Mouse (Mus musculus) hindbrain, embryonic 15.5 days (tissue): ENCODE data around the gene Mdm1. TPM values are rescaled to one million over a fixed set of nuclear protein-coding genes. Genes with fewer than 3 reads are reported as not detected.
"Not testable (repeated sequence)": the region's sequence is repeated elsewhere in the genome, so short reads cannot be mapped to it uniquely, and the experiment has no call there.

Source experiments
- ATAC-seq: fragments of 200-750 bp; cut with Nextera tagmentation; 2 replicates; pipeline ENCODE4 v1.8.0; 2017; ENCODE audit warnings: low read depth, moderate number of reproducible peaks, moderate TSS enrichment; ENCODE audit not compliant: low FRiP score
- H3K27ac ChIP-seq: fragments of 300-500 bp; sonication (generic); replicated peaks from 2 replicates; pipeline ENCODE4 v1.5.1; 2015; ENCODE audit warnings: mild to moderate bottlenecking, inconsistent platforms
- H3K27me3 ChIP-seq: fragments of 300-500 bp; sonication (generic); 2 replicates; pipeline ENCODE4 v1.6.1; 2015; ENCODE audit warnings: control low read depth, inconsistent platforms
- H3K36me3 ChIP-seq: fragments of 300-500 bp; sonication (generic); 2 replicates; pipeline ENCODE4 v1.6.1; 2015; ENCODE audit warnings: control low read depth, inconsistent platforms
- H3K4me1 ChIP-seq: fragments of 300-500 bp; sonication (generic); replicated peaks from 2 replicates; pipeline ENCODE4 v1.6.1; 2015; ENCODE audit warnings: control low read depth, inconsistent platforms
- H3K4me2 ChIP-seq: fragments of 300-500 bp; sonication (generic); 2 replicates; pipeline ENCODE4 v1.6.1; 2015; ENCODE audit warnings: moderate library complexity, mild to moderate bottlenecking, inconsistent platforms
- H3K4me3 ChIP-seq: fragments of 300-500 bp; sonication (generic); 2 replicates; pipeline ENCODE4 v1.5.1; 2015; ENCODE audit warnings: mild to moderate bottlenecking, inconsistent platforms
- H3K9ac ChIP-seq: fragments of 300-500 bp; sonication (generic); 2 replicates; pipeline ENCODE4 v1.6.1; 2015; ENCODE audit warnings: inconsistent platforms
- H3K9me3 ChIP-seq: fragments of 300-500 bp; sonication (generic); 2 replicates; pipeline ENCODE4 v1.6.1; 2016; ENCODE audit warnings: control low read depth, inconsistent platforms
- WGBS: fragments of 180-500 bp; shearing (Covaris S2); methylation state at CpG from one replicate; pipeline ENCODE4 v1.1.7; 2015; 5-methylcytosine and 5-hydroxymethylcytosine counted together
- polyA plus RNA-seq: library from polyadenylated mRNA; unstranded; fragments of >200 nt; fragmentation: Nextera tagmentation; extraction: Ambion mirVana; gene quantifications from 2 replicates; pipeline ENCODE4 v1.2.1, GENCODE M21; 2015

Gene Mdm1
- polyA plus RNA-seq, 1 experiment from 2014 or later: 26.1 TPM

GRCm38 (mm10) chr10:118172416-118172815, 30.8 kb downstream of the Mdm1 start:
- H3K9ac ChIP-seq: no peak overlapping the region

GRCm38 (mm10) chr10:118172876-118173275, 31.3 kb downstream of the Mdm1 start:
- peaks cover 2% of the 10 kb centered on the region; the same call in 1 of the 2 replicates for H3K36me3 ChIP-seq
- H3K4me3 ChIP-seq: no peak overlapping the region
- 94% methylated on average over 3 of the region's 3 CpGs for WGBS
- no peak overlapping the region for H3K4me2 ChIP-seq
- no peak for ATAC-seq
- H3K4me1 ChIP-seq: no peaks in the 10 kb centered on the region
- no peak overlapping the region for H3K27ac ChIP-seq
- H3K9ac ChIP-seq: no peak overlapping the region
- H3K27me3 ChIP-seq: no peaks in the 10 kb centered on the region
- H3K9me3 ChIP-seq: no peaks in the 10 kb centered on the region

More at GRCm38 (mm10) chr10:118172416-118172815, 30.8 kb downstream of the Mdm1 start:
- no peak for ATAC-seq
- H3K4me1 ChIP-seq: no peaks in the 10 kb centered on the region
- WGBS: 72% methylated on average over 8 of the region's 8 CpGs
- peaks cover 2% of the 10 kb centered on the region; the same call in 1 of the 2 replicates for H3K36me3 ChIP-seq
- H3K27me3 ChIP-seq: no peaks in the 10 kb centered on the region
- no peak overlapping the region for H3K4me2 ChIP-seq
- no peak overlapping the region for H3K4me3 ChIP-seq
- no peaks in the 10 kb centered on the region for H3K9me3 ChIP-seq
- H3K27ac ChIP-seq: no peak overlapping the region

DNA sequence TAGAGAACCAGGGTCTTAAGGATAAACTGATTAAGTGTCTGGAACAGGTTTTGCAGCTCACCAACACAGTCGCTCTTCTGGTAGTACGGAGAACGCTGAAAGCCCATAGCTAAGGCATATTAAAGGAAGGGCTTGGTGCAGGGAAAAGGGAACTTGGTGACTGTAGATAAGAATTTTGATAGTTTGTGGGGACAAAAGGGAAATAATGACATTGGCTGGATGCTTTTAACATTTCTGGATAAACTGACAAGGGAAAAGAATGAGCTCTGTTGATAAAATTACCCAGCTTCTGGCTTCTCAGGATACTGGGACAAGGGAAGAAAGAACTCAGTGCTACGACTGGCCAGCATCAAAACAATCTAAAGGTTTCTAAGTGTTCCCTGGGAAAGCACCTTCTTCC, 33.9 kb downstream of the Mdm1 start:
- H3K4me2 ChIP-seq, H3K9me3 ChIP-seq, H3K27ac ChIP-seq, H3K4me3 ChIP-seq, ATAC-seq, H3K36me3 ChIP-seq, H3K27me3 ChIP-seq, H3K4me1 ChIP-seq, H3K9ac ChIP-seq: not testable (repeated sequence)
- 95% methylated on average over 4 of the region's 4 CpGs for WGBS

GRCm38 (mm10) chr10:118178735-118179151, 37.1 kb downstream of the Mdm1 start:
- H3K4me3 ChIP-seq: no peak overlapping the region
- H3K9me3 ChIP-seq: no peaks in the 10 kb centered on the region
- H3K4me1 ChIP-seq: no peaks in the 10 kb centered on the region
- H3K36me3 ChIP-seq: no peaks in the 10 kb centered on the region
- no peaks in the 10 kb centered on the region for H3K27me3 ChIP-seq
- ATAC-seq: no peak
- 89% methylated on average over 10 of the region's 10 CpGs for WGBS
- H3K27ac ChIP-seq: no peak overlapping the region
- H3K4me2 ChIP-seq: no peak overlapping the region
- no peak overlapping the region for H3K9ac ChIP-seq

GRCm38 (mm10) chr10:118179265-118179664, 37.7 kb downstream of the Mdm1 start:
- Histone ChIP-seq H3K36me3 (no peaks in the 10 kb centered on the region), H3K27me3 (no peaks in the 10 kb centered on the region), H3K4me2 (no peak overlapping the region), H3K9me3 (no peaks in the 10 kb centered on the region), H3K4me3 (no peak overlapping the region), H3K9ac (no peak overlapping the region), H3K27ac (no peak overlapping the region), H3K4me1 (no peaks in the 10 kb centered on the region)
- 94% methylated on average over 11 of the region's 11 CpGs for WGBS
- no peak for ATAC-seq

GRCm38 (mm10) chr10:118195150-118195549, 53.5 kb downstream of the Mdm1 start:
- 30% methylated on average over 3 of the region's 3 CpGs for WGBS
- not testable (repeated sequence) for H3K9ac ChIP-seq, ATAC-seq, H3K4me1 ChIP-seq, H3K36me3 ChIP-seq, H3K27me3 ChIP-seq, H3K27ac ChIP-seq, H3K9me3 ChIP-seq, H3K4me2 ChIP-seq, H3K4me3 ChIP-seq

DNA sequence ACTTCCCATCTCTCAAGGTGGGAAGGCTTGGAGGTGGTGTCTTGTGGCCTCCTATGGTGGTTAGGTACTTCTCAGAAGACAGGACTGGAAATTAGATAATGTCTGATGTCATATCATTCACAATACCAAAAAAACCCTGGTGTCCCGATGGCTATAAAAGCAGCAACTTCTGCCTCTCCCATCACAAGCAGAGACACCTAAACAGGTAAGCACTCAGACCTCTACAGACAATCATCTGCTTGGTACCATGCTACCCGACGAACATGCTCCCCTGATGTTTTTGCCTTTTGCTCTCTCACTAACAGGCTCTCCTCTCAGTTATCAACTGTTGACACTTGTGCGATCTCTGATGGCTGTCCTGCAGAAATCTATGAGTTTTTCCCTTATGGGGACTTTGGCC, 63.0 kb downstream of the Mdm1 start, which contains the start of gene Il22:
TSS of gene Il22 (plus strand) at position 301 of the 400 bp plus-strand sequence.
- Histone ChIP-seq H3K4me1 (no peaks in the 10 kb centered on the region), H3K27ac (no peak within 1 kb of the TSS), H3K9ac (no peak within 1 kb of the TSS), H3K4me2 (no peak within 1 kb of the TSS), H3K4me3 (no peak within 1 kb of the TSS), H3K36me3 (no peaks in the 10 kb centered on the region), H3K27me3 (no peaks in the 10 kb centered on the region), H3K9me3 (no peaks in the 10 kb centered on the region)
- WGBS: 96% methylated on average over 4 of the region's 4 CpGs
- ATAC-seq: no peak

DNA sequence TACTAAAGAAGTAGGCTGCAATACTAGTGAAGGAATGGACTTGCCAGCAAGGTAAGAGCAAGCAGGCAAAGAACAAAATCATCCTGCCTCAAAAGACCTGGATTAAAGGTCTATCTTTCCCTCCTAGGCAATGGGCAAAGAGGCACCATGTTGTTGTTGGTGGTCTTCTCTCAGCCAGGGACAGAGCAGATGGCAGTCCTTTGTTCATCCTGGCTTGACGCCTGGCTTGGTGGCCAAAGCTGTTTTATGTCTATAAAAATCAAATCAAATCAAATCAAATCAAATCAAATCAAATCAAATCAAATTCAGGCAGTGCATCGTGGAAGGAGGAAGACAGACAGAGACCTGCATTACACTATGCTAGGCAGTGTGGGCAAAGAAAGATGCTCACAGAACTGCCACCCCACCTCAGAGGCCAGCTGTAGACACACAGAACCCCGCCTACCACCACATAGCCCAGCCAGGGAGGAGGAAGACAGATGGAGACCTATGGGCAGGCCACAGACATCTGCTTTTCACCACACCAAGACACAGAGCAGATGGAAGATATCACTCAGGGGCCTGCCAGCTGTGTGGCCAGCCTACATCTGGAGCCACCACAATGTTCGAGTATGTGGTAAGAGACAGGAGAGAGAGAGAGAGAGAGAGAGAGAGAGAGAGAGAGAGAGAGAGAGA, 74.2 kb downstream of the Mdm1 start:
- not testable (repeated sequence) for H3K36me3 ChIP-seq, H3K4me3 ChIP-seq, H3K4me1 ChIP-seq, H3K27me3 ChIP-seq, H3K27ac ChIP-seq, H3K9me3 ChIP-seq, H3K4me2 ChIP-seq, H3K9ac ChIP-seq
- 0 out of 2 replicates have a peak, but pooled peaks have one; percentile 61 for ATAC-seq
- 67% methylated on average over 2 of the region's 4 CpGs for WGBS

Other genes starting within 250 kb of the Mdm1 start
- 0.26 and 0.29 TPM in 2 replicates for gene Il22, start 63.1 kb downstream of the Mdm1 start, polyA plus RNA-seq
- gene Gm32717, start 99.0 kb downstream of the Mdm1 start, polyA plus RNA-seq: 0.16 and 0.31 TPM in 2 replicates
- 0.16 and 0.31 TPM in 2 replicates for gene Gm32802, start 116.9 kb downstream of the Mdm1 start, polyA plus RNA-seq
- gene Iltifb, start 153.2 kb downstream of the Mdm1 start, polyA plus RNA-seq: 0.41 and 1.1 TPM in 2 replicates
- not detected in 2 replicates for gene Gm9040, start 185.2 kb downstream of the Mdm1 start, polyA plus RNA-seq
- gene Gm9044, start 190.6 kb downstream of the Mdm1 start, polyA plus RNA-seq: not detected in 2 replicates
- not detected in 2 replicates for gene Gm9045, start 196.0 kb downstream of the Mdm1 start, polyA plus RNA-seq
- not detected in 2 replicates for gene Gm9046, start 201.4 kb downstream of the Mdm1 start, polyA plus RNA-seq
- not detected in 2 replicates for gene Gm9048, start 206.9 kb downstream of the Mdm1 start, polyA plus RNA-seq
- not detected in 2 replicates for gene Gm9049, start 212.3 kb downstream of the Mdm1 start, polyA plus RNA-seq